Mouse (Mus musculus) midbrain, postnatal 0 days (tissue): Measurements from ENCODE around the gene Dirc2. TPM values are rescaled to one million over a fixed set of nuclear protein-coding genes. Genes with fewer than 3 reads are reported as not detected.

ENCODE experiments used
- ATAC-seq: fragments of 200-750 bp; cut with Nextera tagmentation; 2 replicates; pipeline ENCODE4 v1.8.0; 2017; ENCODE audit warnings: moderate number of reproducible peaks, mild to moderate bottlenecking, moderate TSS enrichment, moderate library complexity; ENCODE audit not compliant: low FRiP score
- DNase-seq: peaks from one replicate; pipeline ENCODE4 v3.0.0-alpha.2; 2015; ENCODE audit warnings: low spot score
- H3K27ac ChIP-seq: fragments of 300-500 bp; sonication (generic); 2 replicates; pipeline ENCODE4 v1.5.1; 2014; ENCODE audit warnings: low read depth, mild to moderate bottlenecking, low read length, mixed read lengths
- H3K27me3 ChIP-seq: fragments of 300-500 bp; sonication (generic); 2 replicates; pipeline ENCODE4 v1.6.1; 2014; ENCODE audit warnings: low read length, control low read depth, mixed read lengths; ENCODE audit not compliant: insufficient read depth
- H3K36me3 ChIP-seq: fragments of 300-500 bp; sonication (generic); 2 replicates; pipeline ENCODE4 v1.6.1; 2014; ENCODE audit warnings: low read length, control low read depth, mixed read lengths; ENCODE audit not compliant: insufficient read depth
- H3K4me1 ChIP-seq: fragments of 300-500 bp; sonication (generic); 2 replicates; pipeline ENCODE4 v1.6.1; 2014; ENCODE audit warnings: mild to moderate bottlenecking, control low read depth, antibody characterized with exemption, low read length, mixed read lengths; ENCODE audit not compliant: insufficient read depth
- H3K4me2 ChIP-seq: fragments of 300-500 bp; sonication (generic); 2 replicates; pipeline ENCODE4 v1.6.1; 2014; ENCODE audit warnings: low read depth, mild to moderate bottlenecking, low read length, mixed read lengths; ENCODE audit not compliant: poor library complexity, severe bottlenecking
- H3K4me3 ChIP-seq: fragments of 300-500 bp; sonication (generic); 2 replicates; pipeline ENCODE4 v1.5.1; 2014; ENCODE audit warnings: low read depth, mild to moderate bottlenecking, low read length, moderate library complexity
- H3K9ac ChIP-seq: fragments of 300-500 bp; sonication (generic); replicated peaks from 2 replicates; pipeline ENCODE4 v1.6.1; 2014; ENCODE audit warnings: mild to moderate bottlenecking, low read length, moderate library complexity, mixed read lengths; ENCODE audit not compliant: poor library complexity, severe bottlenecking
- H3K9me3 ChIP-seq: fragments of 300-500 bp; sonication (generic); 2 replicates; pipeline ENCODE4 v1.6.1; 2016; ENCODE audit warnings: low read length, control low read depth
- CTCF ChIP-seq: IDR thresholded peaks from 2 replicates; pipeline ENCODE4 v1.5.1; 2016; ENCODE audit warnings: antibody characterized with exemption, mild to moderate bottlenecking
- WGBS: fragments of 180-500 bp; shearing (Covaris S2); extraction: QIAGEN DNeasy Blood & Tissue Kit; methylation state at CpG from one replicate; pipeline ENCODE4 v1.1.7; 2014; 5-methylcytosine and 5-hydroxymethylcytosine counted together
- polyA plus RNA-seq: library from polyadenylated mRNA; unstranded; fragments of >200 nt; fragmentation: Nextera tagmentation; extraction: Ambion mirVana; gene quantifications from 2 replicates; pipeline ENCODE4 v1.2.1, GENCODE M21; 2015
- total RNA-seq: library from RNA; depleted of rRNA; stranded (reverse); fragments of >200 nt; gene quantifications from 2 replicates; pipeline ENCODE4 v1.2.3, GENCODE M21; 2014

Gene Dirc2
- total and polyA plus RNA-seq, 2 experiments from 2014 or later, result 35.2 to 87.8 TPM

GRCm38 (mm10) chr16:35779681-35780080 lies 10.5 kb upstream of the Dirc2 start:
- DNase-seq (peak; percentile 10), ATAC-seq (no peak)
- Histone ChIP-seq H3K27ac (no peak overlapping the region), H3K27me3 (no peaks in the 10 kb centered on the region), H3K4me1 (no peaks in the 10 kb centered on the region), H3K9me3 (no peaks in the 10 kb centered on the region), H3K36me3 (no peaks in the 10 kb centered on the region), H3K9ac (no peak overlapping the region), H3K4me3 (no peak overlapping the region), H3K4me2 (no peak overlapping the region)
- no peak for TF ChIP-seq CTCF
- WGBS, result 75% methylated on average over 7 of the region's 7 CpGs

GRCm38 (mm10) chr16:35777768-35778167 lies 8.6 kb upstream of the Dirc2 start:
- Histone ChIP-seq H3K27me3 (no peaks in the 10 kb centered on the region), H3K4me1 (no peaks in the 10 kb centered on the region), H3K9ac (no peak overlapping the region), H3K9me3 (no peaks in the 10 kb centered on the region), H3K36me3 (no peaks in the 10 kb centered on the region), H3K4me3 (no peak overlapping the region), H3K4me2 (no peak overlapping the region), H3K27ac (no peak overlapping the region)
- no peak for ATAC-seq
- no peak for TF ChIP-seq CTCF
- WGBS, result 98% methylated on average over 4 of the region's 4 CpGs
- DNase-seq, result no peak

- Histone ChIP-seq H3K27ac (no peak overlapping the region), H3K9ac (no peak overlapping the region), H3K4me3 (no peak overlapping the region), H3K36me3 (no peaks in the 10 kb centered on the region), H3K4me2 (no peak overlapping the region), H3K27me3 (no peaks in the 10 kb centered on the region), H3K9me3 (no peaks in the 10 kb centered on the region), H3K4me1 (no peaks in the 10 kb centered on the region)
- ATAC-seq, result no peak
- TF ChIP-seq CTCF, result no peak
- DNase-seq, result no peak
- WGBS, result 93% methylated on average over 7 of the region's 7 CpGs
Measured at GRCm38 (mm10) chr16:35776737-35777136, 7.6 kb upstream of the Dirc2 start.

- Histone ChIP-seq H3K9me3 (no peaks in the 10 kb centered on the region), H3K4me1 (peaks cover 3% of the 10 kb centered on the region; the same call in 1 of the 2 replicates), H3K4me2 (no peak overlapping the region), H3K27me3 (no peaks in the 10 kb centered on the region), H3K9ac (no peak overlapping the region), H3K4me3 (no peak overlapping the region), H3K27ac (no peak overlapping the region), H3K36me3 (no peaks in the 10 kb centered on the region)
- DNase-seq (no peak), ATAC-seq (no peak)
- 94% methylated on average over 1 of the region's 1 CpGs for WGBS
- no peak for TF ChIP-seq CTCF
Measured at GRCm38 (mm10) chr16:35775835-35776234, 6.7 kb upstream of the Dirc2 start.

GRCm38 (mm10) chr16:35772598-35772997 lies 3.4 kb upstream of the Dirc2 start:
- no peak overlapping the region for H3K9ac ChIP-seq
- WGBS, result 91% methylated on average over 5 of the region's 5 CpGs
- ATAC-seq, result no peak

GRCm38 (mm10) chr16:35771606-35772005 lies 2.5 kb upstream of the Dirc2 start:
- 92% methylated on average over 5 of the region's 5 CpGs for WGBS
- peak; percentile 34 for TF ChIP-seq CTCF

More at GRCm38 (mm10) chr16:35772598-35772997, 3.4 kb upstream of the Dirc2 start:
- Histone ChIP-seq H3K27me3 (no peaks in the 10 kb centered on the region), H3K4me3 (no peak overlapping the region), H3K9me3 (no peaks in the 10 kb centered on the region), H3K27ac (no peak overlapping the region), H3K36me3 (no peaks in the 10 kb centered on the region), H3K4me2 (no peak overlapping the region), H3K4me1 (peaks cover 12% of the 10 kb centered on the region)
- DNase-seq, result no peak
- TF ChIP-seq CTCF, result no peak

More at GRCm38 (mm10) chr16:35771606-35772005, 2.5 kb upstream of the Dirc2 start:
- DNase-seq (no peak), ATAC-seq (no peak)
- no peak overlapping the region for H3K9ac ChIP-seq
- no peaks in the 10 kb centered on the region for H3K27me3 ChIP-seq
- H3K9me3 ChIP-seq, result no peaks in the 10 kb centered on the region
- H3K4me3 ChIP-seq, result no peak overlapping the region; the same call in 1 of the 2 replicates
- H3K27ac ChIP-seq, result no peak overlapping the region
- no peaks in the 10 kb centered on the region for H3K36me3 ChIP-seq
- peaks cover 14% of the 10 kb centered on the region for H3K4me1 ChIP-seq
- H3K4me2 ChIP-seq, result no peak overlapping the region
